Mouse (Mus musculus) liver, embryonic 14.5 days (tissue): ENCODE results near the gene Il17rb.

ENCODE experiments used
- CTCF ChIP-seq: IDR thresholded peaks from 2 replicates; pipeline ENCODE4 v1.5.1; 2016; ENCODE audit warnings: antibody characterized with exemption, low read depth, control low read depth
- EP300 ChIP-seq: IDR thresholded peaks from 2 replicates; pipeline ENCODE4 v1.6.1; 2016; ENCODE audit warnings: antibody characterized with exemption, low read depth

DNA sequence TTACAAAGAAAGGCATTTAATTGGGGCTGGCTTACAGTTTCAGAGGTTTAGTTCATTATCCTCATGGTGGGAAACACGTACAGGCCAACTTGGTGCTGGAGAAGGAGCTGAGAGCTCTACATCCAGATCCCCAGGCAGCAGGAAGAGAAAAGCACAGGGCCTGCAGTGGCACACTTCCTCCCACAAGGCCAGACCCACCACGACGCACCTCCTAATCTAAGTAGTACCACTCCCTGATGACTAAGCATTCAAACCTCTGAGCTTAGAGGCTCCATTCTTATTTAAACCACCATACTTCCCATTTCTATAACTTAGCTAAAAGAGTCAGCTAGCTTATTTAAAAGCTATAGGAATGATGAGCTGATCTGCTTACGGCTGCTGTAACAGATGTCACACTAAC lies 57.9 kb downstream of the Il17rb start:
- no peak for TF ChIP-seq CTCF
- no peak for TF ChIP-seq EP300
